Mouse (Mus musculus): ENCODE data around the gene Ube2s. TPM values are rescaled to one million over a fixed set of nuclear protein-coding genes. Genes with fewer than 3 reads are reported as not detected.
A peak's percentile ranks its signal among the peaks of the same experiment; 100 is the strongest.
"Not testable (repeated sequence)": the region's sequence is repeated elsewhere in the genome, so short reads cannot be mapped to it uniquely, and the experiment has no call there.

The Ube2s gene
- polyA plus RNA-seq, 2 experiments from 2014 or later: 39.3 to 43.6 TPM

DNA sequence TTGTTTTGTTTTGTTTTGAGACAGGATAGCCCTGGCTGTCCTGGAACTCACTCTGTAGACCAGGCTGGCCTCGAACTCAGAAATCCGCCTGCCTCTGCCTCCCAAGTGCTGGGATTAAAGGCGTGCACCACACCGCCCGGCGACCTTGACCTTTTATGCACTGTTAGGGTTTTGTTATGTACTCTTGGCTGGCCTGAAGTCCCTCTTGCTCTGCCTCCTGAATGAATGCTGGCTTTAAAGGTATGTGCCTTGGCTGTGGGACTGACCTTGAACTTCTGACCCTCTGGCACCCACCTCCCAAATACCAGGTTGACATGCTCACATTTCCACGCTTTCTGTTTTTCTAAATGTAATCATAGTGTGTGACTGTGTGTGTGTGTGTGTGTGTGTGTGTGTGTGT is 8.5 kb upstream of the Ube2s start:
- ATAC-seq: not testable (repeated sequence)

- ATAC-seq: no peak
These were observed 4.2 kb upstream of the Ube2s start for GRCm38 (mm10) chr7:4816559-4816958.

DNA sequence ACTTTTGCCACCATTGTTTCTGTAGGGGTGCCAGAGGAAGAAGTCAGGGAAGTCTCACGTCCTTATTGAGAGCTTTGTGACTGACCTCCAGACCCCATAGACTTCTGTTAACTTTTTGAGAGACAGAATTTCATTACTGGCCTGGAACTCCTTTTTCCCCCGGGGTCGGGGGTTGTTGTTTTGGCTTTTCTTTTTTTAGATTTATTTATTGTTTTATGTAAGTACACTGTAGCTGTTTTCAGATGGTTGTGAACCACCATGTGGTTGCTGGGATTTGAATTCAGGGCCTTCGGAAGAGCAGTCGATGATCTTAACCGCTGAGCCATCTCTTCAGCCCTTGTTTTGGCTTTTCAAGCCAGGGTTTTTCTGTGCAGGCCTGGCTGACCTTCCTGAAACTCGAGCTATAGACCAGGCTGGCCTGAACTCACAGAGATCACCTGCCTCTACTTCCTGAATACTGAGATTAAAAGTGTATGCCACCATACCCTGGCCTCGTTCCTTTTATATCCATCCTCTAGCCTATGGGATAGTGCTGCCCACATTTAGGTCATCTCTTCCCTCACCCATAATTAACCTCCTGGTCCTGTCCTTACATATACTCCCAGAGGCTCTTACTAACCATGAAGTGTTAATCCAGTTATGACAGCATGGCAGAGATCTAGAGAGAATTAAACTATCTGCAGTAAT is 858 bp upstream of the Ube2s start:
- no peak for ATAC-seq

DNA sequence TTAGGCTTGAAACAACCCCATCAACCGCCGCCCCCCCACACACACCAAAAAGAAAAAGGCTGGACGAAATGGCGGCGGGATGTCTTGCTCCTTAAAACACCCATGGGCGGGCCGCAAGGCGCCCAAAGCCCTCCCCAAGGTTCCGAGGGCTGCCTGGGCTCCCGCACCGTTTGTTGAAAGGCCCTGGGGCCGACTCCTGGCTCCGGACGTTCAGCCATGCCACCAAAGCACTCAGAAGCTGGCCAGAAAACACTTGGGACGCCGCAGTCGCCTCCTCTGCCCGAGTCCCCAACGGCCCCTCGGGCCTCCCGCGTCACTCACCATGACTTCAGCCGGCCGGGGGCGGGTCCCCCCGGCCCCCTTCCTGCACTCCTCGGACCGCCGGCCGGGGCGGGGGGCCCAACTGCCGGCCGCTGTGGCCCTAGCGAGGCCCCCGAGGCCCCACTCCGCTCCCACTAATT is 518 bp downstream of the Ube2s start:
- no peak for ATAC-seq

- ATAC-seq: not testable (repeated sequence)
These were observed 1.3 kb downstream of the Ube2s start for GRCm38 (mm10) chr7:4811131-4811530.

DNA sequence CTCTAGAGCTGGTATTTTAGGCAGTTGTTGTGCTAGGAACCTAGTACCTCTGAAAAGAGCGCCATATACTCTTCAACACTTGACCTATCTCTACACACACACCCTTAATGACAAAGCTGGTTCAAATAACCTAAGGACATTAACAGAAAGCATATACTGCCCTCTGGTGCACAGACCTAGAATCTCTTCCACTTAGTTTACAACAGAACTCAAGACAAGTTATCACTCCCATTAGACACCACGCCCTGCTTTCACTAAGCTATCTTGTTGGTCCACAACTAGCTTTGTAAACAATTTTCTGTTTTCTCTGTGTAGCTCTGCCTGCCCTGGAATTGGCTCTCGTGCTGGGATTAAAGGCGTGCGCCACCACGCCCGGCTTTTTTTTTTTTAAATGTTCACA is 5.7 kb downstream of the Ube2s start:
- ATAC-seq: peak; percentile 50

GRCm38 (mm10) chr7:4802247-4802646 is 10.1 kb downstream of the Ube2s start:
- no peak for ATAC-seq

- peak; percentile 17 for ATAC-seq
These were observed 16.5 kb downstream of the Ube2s start for GRCm38 (mm10) chr7:4795767-4796433.

DNA sequence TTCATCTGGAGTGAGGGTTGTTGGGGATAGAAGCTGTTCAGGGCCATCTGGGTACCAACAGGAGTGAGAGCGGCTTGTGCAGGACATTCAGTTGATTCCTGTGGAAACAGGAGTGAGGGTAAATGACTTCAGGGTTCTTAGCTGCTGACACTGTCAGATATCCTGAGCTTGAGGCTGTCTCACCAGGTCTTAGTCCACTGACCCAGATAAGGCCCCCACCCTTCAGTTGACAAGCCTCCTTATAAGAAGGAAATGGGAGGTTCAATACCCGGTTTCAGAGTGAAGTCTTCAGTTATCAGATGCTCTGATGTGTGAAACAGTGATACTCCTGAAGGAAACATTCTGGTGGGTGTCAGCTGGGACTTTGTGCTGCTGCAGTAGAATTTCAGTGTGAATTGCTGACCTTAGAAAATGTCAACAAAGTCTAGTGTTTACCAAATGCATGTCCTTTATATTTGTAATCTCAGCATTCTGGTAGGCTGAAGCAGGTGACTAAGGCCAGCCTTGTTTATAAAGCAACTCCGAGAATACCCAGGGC is 17.7 kb downstream of the Ube2s start:
- ATAC-seq: no peak

- no peak for ATAC-seq
These were observed 18.7 kb downstream of the Ube2s start for GRCm38 (mm10) chr7:4793674-4794073.

DNA sequence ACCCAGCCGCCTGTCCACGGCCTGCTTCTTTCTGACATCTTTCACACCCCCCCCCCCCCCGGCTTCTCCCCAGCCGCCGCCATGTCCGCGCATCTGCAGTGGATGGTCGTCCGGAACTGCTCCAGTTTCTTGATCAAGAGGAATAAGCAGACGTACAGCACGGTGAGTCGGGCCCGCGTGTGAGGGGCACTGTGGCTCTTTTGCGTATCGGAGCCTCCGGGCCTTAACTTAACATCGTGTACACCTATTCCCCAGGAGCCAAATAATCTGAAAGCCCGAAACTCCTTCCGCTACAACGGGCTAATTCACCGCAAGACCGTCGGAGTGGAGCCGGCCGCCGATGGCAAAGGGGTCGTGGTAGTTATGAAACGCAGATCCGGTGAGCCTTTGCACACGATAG is 19.1 kb downstream of the Ube2s start:
- not testable (repeated sequence) for ATAC-seq

DNA sequence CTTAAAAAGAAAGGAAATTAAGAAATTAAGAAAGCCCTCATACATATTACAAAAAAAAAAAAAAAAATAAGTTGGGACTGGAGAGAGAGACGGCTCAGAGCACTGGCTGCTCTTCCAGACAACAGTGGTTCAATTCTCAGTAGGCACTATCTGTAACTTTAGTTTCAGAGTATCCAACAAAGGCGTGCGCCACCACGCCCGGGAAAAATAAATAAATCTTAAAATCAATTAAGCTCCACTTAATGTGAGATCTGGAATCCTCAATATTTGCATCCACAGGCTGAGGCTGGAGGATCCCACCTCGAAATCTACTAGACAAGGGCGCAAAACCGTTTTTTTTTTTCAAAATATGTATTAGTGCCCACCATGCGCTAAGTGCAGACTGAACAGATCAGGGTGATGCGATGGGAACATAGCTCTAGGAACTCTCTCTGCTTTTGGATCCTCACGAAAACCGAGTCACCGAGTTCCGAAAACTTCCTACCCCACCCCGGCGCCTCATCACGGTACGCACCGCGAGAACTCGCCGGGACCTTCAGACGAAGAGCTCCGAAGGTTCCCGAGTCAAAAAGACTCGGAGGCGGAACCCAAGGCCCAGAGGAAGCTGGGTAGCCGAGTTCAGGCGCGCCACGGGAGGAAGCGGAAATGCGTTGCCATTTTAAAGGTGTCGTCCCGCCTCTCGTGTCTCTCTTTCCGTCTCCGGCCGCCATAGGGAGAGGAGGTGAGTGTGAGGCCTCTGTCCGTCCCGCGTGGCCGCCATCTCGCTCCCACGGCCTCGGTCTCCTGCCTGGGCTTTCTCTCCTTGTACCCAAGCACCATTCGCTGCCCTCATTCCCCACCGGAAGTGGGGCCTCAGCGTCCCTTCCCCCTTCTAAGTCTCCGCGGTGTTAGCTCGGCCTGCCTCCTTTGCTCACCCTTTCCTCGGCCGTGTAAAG is 19.8 kb downstream of the Ube2s start, which contains the start of gene Rpl28:
Gene Rpl28 (plus strand): TSS at position 597 of the 935 bp plus-strand sequence.
- peak; percentile 92 for ATAC-seq

DNA sequence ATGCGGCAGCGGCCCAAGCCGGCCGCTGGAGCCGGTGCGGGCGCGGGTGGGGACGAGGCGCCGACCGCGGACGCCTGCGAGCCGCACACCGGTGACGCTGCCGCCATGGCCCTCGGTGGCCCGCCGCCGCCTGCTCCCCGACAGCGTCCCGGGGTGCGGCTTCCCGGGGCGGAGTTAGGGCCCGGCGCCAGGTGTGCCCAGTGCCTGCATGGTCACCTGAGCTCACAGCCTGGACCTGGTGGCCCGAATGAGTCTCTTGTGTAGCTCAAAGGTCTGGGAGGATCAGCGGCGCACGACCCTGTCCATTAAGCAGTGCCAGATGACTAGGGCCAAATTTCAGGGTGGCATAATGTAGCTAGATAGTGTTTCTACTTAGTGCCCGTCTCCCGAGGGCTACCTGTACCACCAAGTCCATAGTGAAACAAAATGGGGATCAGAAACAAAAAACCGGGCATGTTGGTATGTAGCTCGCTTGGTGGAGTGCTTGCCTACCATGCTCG is 22.9 kb downstream of the Ube2s start, which contains the start of gene Tmem238:
Gene Tmem238 (minus strand): TSS at position 221 of the 500 bp plus-strand sequence.
- no peak for ATAC-seq

DNA sequence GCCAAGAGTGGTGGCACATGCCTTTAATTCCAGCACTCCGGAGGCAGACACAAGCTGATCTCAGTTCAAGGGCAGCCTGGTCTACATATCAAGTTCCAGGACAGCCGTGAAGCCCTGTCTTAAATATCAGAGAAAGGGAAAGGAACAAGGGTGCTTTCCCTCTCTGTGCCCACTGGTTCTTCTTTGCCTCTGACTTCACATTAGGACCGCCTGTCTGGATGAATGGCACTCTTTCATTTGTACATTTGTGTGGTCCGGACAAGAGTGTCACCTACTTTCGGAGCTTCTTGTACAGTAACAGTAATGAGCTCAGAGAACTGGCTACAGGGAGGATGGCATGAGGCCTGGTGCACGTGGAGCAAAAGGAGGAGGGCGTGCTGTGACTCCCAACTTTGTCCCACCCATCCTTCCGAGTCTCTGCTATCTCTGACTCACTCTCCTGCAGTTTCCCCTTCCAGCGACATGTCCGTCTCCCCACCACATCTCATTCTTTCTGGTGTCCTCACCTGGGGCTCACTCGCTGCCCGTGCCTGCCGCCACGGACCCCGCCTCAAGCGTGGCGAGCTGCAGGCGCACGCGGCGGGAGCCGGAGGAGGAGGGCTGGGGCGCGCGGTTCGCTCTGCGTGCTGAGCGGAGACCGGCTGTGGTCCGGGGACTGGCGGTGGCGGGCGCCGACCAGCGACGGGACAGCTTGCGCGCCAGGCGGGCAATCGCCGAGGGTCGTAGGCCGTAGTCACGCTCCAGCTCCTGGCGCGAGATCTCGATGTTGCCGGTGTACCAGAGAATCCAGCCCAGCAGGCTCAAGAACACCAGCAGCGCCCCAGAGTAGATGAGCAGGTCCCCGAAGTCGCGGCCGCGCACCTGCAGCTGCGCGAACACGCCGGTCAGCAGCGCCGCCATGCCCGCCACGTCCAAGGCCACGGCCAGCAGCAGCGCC is 23.6 kb downstream of the Ube2s start:
- ATAC-seq: no peak

DNA sequence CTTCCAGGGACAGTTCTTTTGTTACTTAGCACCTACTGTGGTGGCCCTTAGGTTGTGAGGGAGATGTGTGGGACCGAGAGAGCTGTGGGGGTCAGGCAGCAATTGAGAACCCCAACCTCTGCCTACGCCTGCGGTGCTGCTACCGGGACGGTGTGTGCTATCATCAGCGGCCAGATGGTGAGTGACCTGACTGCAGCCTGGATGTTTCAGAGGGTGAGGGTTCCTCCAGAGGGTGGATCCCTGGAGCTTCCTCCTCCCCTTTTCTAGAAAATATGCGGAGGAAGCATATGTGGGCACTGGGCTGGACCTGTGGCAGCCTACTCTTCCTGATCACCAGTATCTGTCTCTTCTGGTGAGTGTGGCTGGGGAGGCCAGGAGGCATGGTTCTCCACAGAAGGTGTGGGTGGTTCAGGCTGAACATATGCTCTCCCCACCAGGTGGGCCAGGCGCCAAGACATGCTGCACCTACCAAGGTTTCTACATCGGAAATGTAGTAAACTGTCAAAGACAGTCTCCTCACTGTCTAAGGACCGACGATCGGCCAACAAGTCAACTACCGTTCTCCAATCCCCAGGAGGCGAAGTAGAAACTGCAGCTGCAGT is 28.6 kb downstream of the Ube2s start:
- ATAC-seq: no peak

- ATAC-seq: no peak
These were observed 29.6 kb downstream of the Ube2s start, which contains the start of the genes Il11 and Tmem190 for GRCm38 (mm10) chr7:4782759-4783158. Gene Il11 (minus strand): TSS chr7:4782859. Gene Tmem190 (plus strand): TSS chr7:4782937.

DNA sequence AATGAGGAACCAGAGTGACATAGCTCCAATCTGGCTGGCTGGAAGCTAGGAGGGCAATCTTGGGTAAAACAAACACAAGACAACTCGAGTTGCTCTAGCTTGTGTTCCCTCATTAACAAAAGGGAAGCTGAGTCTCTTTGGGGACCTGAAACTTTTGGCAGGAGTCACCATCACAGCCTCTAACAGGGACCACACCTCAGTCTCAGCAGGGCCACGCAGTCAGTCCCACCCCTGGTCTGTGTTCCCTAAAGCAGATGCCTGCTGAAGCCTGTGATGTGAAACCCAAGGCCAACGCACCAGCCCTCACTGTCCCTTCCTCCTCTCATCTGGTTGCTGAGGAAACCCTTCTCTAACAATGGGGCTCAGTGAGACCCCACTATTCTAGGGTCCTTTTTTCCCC is 30.3 kb downstream of the Ube2s start:
- ATAC-seq: no peak

GRCm38 (mm10) chr7:4779921-4780320 is 32.5 kb downstream of the Ube2s start:
- no peak for ATAC-seq

DNA sequence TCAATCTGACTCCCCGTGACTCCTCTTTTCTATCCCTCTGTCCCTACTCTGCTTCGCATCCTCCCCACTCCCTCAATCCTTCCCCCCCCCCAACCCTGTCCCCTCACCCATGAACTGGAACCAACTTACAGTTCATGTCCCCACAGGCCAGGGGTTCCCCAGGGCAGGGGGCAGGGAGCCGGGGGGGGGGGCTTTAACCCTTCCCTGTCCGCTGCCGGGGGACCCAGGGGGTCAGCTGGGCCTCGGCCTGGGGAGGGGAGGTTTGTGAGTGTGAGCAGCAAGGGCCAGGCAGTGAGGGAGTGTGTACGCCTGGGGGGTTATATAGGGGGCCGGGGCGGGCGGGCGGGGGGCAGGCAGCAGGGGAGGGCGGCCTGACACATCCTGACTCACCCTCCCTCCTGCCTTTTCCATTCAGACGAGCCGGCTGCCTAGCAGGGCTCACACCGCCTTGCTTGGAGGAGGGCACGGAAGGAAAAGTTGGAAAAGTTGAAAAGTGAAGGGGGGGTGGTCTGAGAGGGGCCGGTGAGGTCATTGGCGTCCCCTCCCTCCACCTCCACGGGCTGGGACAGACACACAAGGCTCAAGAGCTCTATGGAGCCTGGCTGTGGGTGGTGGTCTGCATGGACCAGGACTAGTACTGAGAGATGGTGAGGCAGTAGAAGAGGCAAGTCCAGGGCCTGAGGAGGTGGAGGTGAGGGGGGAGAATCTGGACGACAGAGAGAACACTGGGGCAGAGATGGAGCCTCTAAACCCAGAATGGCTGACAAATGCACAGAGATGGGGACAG is 34.3 kb downstream of the Ube2s start:
- no peak for ATAC-seq

Measured in activated CD4-positive, CD25-positive, alpha-beta regulatory T cell, adult 4 months (primary cell).